Mouse (Mus musculus) intestine, embryonic 16.5 days (tissue): ENCODE results near the gene Ntrk3. TPM values are rescaled to one million over a fixed set of nuclear protein-coding genes. Genes with fewer than 3 reads are reported as not detected.

Source experiments
- ATAC-seq: fragments of 200-750 bp; cut with Nextera tagmentation; 2 replicates; pipeline ENCODE4 v1.8.0; 2017; ENCODE audit warnings: moderate TSS enrichment, moderate library complexity
- H3K27ac ChIP-seq: fragments of 300-500 bp; sonication (generic); 2 replicates; pipeline ENCODE4 v1.5.1; 2014; ENCODE audit warnings: mild to moderate bottlenecking, low read length
- H3K27me3 ChIP-seq: fragments of 300-500 bp; sonication (generic); replicated peaks from 2 replicates; pipeline ENCODE4 v1.6.1; 2014; ENCODE audit warnings: low read length, control low read depth, mixed read lengths; ENCODE audit not compliant: control insufficient read depth, insufficient read depth
- H3K36me3 ChIP-seq: fragments of 300-500 bp; sonication (generic); 2 replicates; pipeline ENCODE4 v1.6.1; 2014; ENCODE audit warnings: low read length, control low read depth; ENCODE audit not compliant: control insufficient read depth, insufficient read depth
- H3K4me1 ChIP-seq: fragments of 300-500 bp; sonication (generic); 2 replicates; pipeline ENCODE4 v1.6.1; 2014; ENCODE audit warnings: low read length, control low read depth, mixed read lengths; ENCODE audit not compliant: control insufficient read depth, insufficient read depth
- H3K4me2 ChIP-seq: fragments of 300-500 bp; sonication (generic); 2 replicates; pipeline ENCODE4 v1.6.1; 2014; ENCODE audit warnings: low read depth, low read length, control low read depth
- H3K4me3 ChIP-seq: fragments of 300-500 bp; sonication (generic); 2 replicates; pipeline ENCODE4 v1.5.1; 2014; ENCODE audit warnings: mild to moderate bottlenecking, low read length
- H3K9ac ChIP-seq: fragments of 300-500 bp; sonication (generic); 2 replicates; pipeline ENCODE4 v1.6.1; 2014; ENCODE audit warnings: low read depth, low read length
- H3K9me3 ChIP-seq: fragments of 300-500 bp; sonication (generic); 2 replicates; pipeline ENCODE4 v1.6.1; 2016; ENCODE audit warnings: low read length, control low read depth; ENCODE audit not compliant: control insufficient read depth
- WGBS: fragments of 180-500 bp; shearing (Covaris S2); extraction: QIAGEN DNeasy Blood & Tissue Kit; methylation state at CpG from one replicate; pipeline ENCODE4 v1.1.7; 2014; 5-methylcytosine and 5-hydroxymethylcytosine counted together
- polyA plus RNA-seq: library from polyadenylated mRNA; unstranded; fragments of >200 nt; fragmentation: Nextera tagmentation; extraction: Ambion mirVana; gene quantifications from 2 replicates; pipeline ENCODE4 v1.2.1, GENCODE M21; 2015

The Ntrk3 gene
- 2.1 and 3.2 TPM in 2 replicates for polyA plus RNA-seq

- no peak for ATAC-seq
- H3K36me3 ChIP-seq, result no peaks in the 10 kb centered on the region
- no peaks in the 10 kb centered on the region for H3K9me3 ChIP-seq
- H3K4me1 ChIP-seq, result no peaks in the 10 kb centered on the region
- H3K4me3 ChIP-seq, result no peak within 1 kb of the TSS
- no peak within 1 kb of the TSS for H3K4me2 ChIP-seq
- H3K27ac ChIP-seq, result no peak within 1 kb of the TSS
- H3K27me3 ChIP-seq, result no peaks in the 10 kb centered on the region
- 77% methylated on average over 5 of the region's 5 CpGs for WGBS
- no peak within 1 kb of the TSS for H3K9ac ChIP-seq
Observed at GRCm38 (mm10) chr7:78737614-78738210, at the start of gene Ntrk3. Ntrk3 (minus strand) TSS chr7:78738012.

DNA sequence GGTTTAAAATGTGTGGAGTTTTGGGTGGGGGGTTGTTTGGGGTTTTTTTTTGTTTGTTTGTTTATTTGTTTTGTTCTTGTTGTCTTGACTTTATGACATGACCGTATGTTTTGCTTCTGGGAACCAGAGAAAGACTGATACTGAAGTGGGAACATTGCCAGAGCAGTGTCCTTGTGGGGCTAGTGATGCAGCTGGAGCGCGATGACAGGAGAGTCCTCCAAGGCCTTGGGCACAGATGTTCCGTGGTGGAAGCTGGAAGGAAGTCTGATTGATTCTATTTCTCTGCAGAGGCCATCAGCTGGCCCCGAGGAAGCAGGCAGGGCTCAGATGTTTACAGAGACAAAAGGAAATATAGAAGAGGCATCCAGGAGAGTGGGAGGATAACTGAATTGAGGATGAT is 48.1 kb upstream of the Ntrk3 start:
- Histone ChIP-seq H3K27ac (no peak overlapping the region), H3K4me3 (no peak overlapping the region), H3K4me1 (peaks cover 10% of the 10 kb centered on the region; the same call in 1 of the 2 replicates), H3K36me3 (no peaks in the 10 kb centered on the region), H3K9ac (no peak overlapping the region), H3K27me3 (no peaks in the 10 kb centered on the region), H3K9me3 (no peaks in the 10 kb centered on the region), H3K4me2 (no peak overlapping the region)
- no peak for ATAC-seq
- 64% methylated on average over 5 of the region's 5 CpGs for WGBS

GRCm38 (mm10) chr7:78782639-78783581 is 45.1 kb upstream of the Ntrk3 start, which contains the start of the genes Mrps11 and Mrpl46:
Mrps11 (plus strand) TSS chr7:78783119.
Mrpl46 (minus strand) TSS chr7:78783531.
- peak within 1 kb of the TSS; percentile 65 for H3K4me2 ChIP-seq
- no peaks in the 10 kb centered on the region for H3K36me3 ChIP-seq
- H3K4me3 ChIP-seq, result peak within 1 kb of the TSS; percentile 78
- H3K27me3 ChIP-seq, result no peaks in the 10 kb centered on the region
- ATAC-seq, result peak; percentile 99
- WGBS, result under 1% methylated on average over 44 of the region's 44 CpGs
- H3K9me3 ChIP-seq, result no peaks in the 10 kb centered on the region
- no peak within 1 kb of the TSS for H3K27ac ChIP-seq
- peaks cover 10% of the 10 kb centered on the region; the same call in 1 of the 2 replicates for H3K4me1 ChIP-seq
- H3K9ac ChIP-seq, result peak within 1 kb of the TSS; percentile 85

- Histone ChIP-seq H3K27me3 (no peaks in the 10 kb centered on the region), H3K4me2 (no peak overlapping the region), H3K4me3 (no peak overlapping the region), H3K27ac (no peak overlapping the region), H3K9ac (no peak overlapping the region), H3K9me3 (no peaks in the 10 kb centered on the region), H3K36me3 (0 out of 2 replicates have a peak, but pooled peaks cover 2% of the 10 kb centered on the region), H3K4me1 (peaks cover 5% of the 10 kb centered on the region; the same call in 1 of the 2 replicates)
- 84% methylated on average over 5 of the region's 5 CpGs for WGBS
- ATAC-seq, result no peak
Observed at GRCm38 (mm10) chr7:78778741-78779140, 40.9 kb upstream of the Ntrk3 start.

DNA sequence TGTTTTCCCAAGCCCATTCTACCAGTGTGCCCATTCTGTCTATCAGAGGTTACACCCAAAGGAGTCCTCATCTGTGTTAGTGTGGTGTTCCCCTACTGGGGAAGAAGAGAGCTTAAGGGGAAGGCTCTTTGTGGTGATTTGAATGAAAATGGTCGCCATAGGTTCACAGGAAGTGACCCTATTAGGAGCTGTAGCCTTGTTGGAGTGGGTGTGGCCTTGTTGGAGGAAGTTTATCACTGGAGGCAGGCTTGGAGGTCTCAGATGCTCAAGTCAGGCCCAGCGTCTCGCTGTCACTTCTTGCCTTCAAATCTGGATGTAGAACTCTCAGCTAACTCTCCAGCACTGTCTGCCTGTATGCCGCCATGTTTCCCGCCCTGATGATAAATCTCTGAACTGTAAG is 33.1 kb upstream of the Ntrk3 start:
- H3K27me3 ChIP-seq, result no peaks in the 10 kb centered on the region
- H3K36me3 ChIP-seq, result peaks cover 2% of the 10 kb centered on the region; the same call in 1 of the 2 replicates
- ATAC-seq, result no peak
- no peak overlapping the region for H3K4me3 ChIP-seq
- H3K9ac ChIP-seq, result no peak overlapping the region
- no peak overlapping the region for H3K27ac ChIP-seq
- 92% methylated on average over 5 of the region's 5 CpGs for WGBS
- H3K9me3 ChIP-seq, result no peaks in the 10 kb centered on the region
- H3K4me2 ChIP-seq, result no peak overlapping the region
- H3K4me1 ChIP-seq, result no peaks in the 10 kb centered on the region

- Histone ChIP-seq H3K27ac (no peak overlapping the region), H3K36me3 (no peaks in the 10 kb centered on the region; the same call in 1 of the 2 replicates), H3K9ac (no peak overlapping the region), H3K4me2 (no peak overlapping the region), H3K9me3 (no peaks in the 10 kb centered on the region), H3K4me3 (no peak overlapping the region), H3K4me1 (no peaks in the 10 kb centered on the region), H3K27me3 (no peaks in the 10 kb centered on the region)
- WGBS, result 28% methylated on average over 7 of the region's 7 CpGs
- ATAC-seq, result peak; percentile 60
Observed at GRCm38 (mm10) chr7:78769075-78769652, 31.4 kb upstream of the Ntrk3 start.

- Histone ChIP-seq H3K36me3 (no peaks in the 10 kb centered on the region), H3K27ac (no peak overlapping the region), H3K4me1 (no peaks in the 10 kb centered on the region), H3K4me3 (no peak overlapping the region), H3K27me3 (no peaks in the 10 kb centered on the region), H3K9me3 (no peaks in the 10 kb centered on the region), H3K9ac (no peak overlapping the region), H3K4me2 (no peak overlapping the region)
- no peak for ATAC-seq
- 87% methylated on average over 12 of the region's 12 CpGs for WGBS
Observed at GRCm38 (mm10) chr7:78767929-78768531, 30.2 kb upstream of the Ntrk3 start.

DNA sequence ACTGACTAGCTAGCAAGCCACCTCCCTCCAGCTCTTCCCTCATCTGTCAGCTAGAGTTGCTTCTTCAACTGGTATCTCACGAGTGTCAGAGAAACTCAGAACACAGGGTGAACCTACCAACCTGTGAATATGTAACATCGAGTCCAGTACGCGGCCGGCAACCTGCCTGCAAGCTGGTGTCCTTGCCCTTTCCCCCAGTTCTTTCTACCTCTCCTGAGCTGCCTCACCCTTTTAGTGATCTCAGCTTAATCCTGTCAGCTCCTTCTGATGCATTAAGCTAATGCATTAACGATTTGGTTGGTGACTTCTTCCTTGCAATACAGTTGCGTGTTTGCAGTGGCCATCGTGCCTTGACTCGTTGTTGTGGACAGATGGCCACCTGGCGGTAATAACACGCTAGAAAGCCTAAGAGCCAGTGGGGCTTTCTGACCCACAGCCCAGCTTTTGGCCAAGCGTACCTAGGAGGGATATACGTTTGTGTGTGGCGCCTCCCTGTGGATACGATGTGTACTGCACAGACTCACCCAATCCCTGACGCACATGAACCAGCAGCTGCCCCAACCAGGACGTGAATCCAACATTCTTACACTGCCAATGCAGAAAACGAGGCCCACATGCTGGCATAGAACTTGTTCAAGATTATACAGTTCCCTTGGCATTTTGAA is 28.3 kb upstream of the Ntrk3 start:
- Histone ChIP-seq H3K4me1 (no peaks in the 10 kb centered on the region), H3K9ac (no peak overlapping the region), H3K27ac (no peak overlapping the region), H3K9me3 (no peaks in the 10 kb centered on the region), H3K36me3 (no peaks in the 10 kb centered on the region), H3K4me3 (no peak overlapping the region), H3K27me3 (no peaks in the 10 kb centered on the region), H3K4me2 (no peak overlapping the region)
- ATAC-seq, result peak; percentile 38; the same call in 1 of the 2 replicates
- 23% methylated on average over 18 of the region's 18 CpGs for WGBS
